Mouse (Mus musculus) olfactory bulb, adult 2 months (tissue): Measurements from ENCODE around the gene Iqsec3.

Experiments
- CTCF ChIP-seq: fragments of 200-500 bp; IDR thresholded peaks from 2 replicates; pipeline ENCODE4 v1.5.1; 2012; ENCODE audit warnings: low read depth, mild to moderate bottlenecking, low read length, moderate library complexity; ENCODE audit not compliant: insufficient read depth
- POLR2A ChIP-seq: fragments of 200-500 bp; IDR thresholded peaks from 2 replicates; pipeline ENCODE4 v1.6.1; 2012; ENCODE audit warnings: mild to moderate bottlenecking, low read depth, low read length, moderate library complexity; ENCODE audit not compliant: insufficient read depth

GRCm38 (mm10) chr6:121357232-121357631, 116.2 kb downstream of the Iqsec3 start:
- TF ChIP-seq CTCF (no peak), POLR2A (no peak)
